Mouse (Mus musculus): ENCODE data around the gene Krtap4-9. TPM values are rescaled to one million over a fixed set of nuclear protein-coding genes. Genes with fewer than 3 reads are reported as not detected.
"Not testable (repeated sequence)": the region's sequence is repeated elsewhere in the genome, so short reads cannot be mapped to it uniquely, and the experiment has no call there.

Krtap4-9 gene
- not detected in 2 replicates for polyA plus RNA-seq (2012; ENCODE audit: insufficient read depth, low replicate concordance)

- not testable (repeated sequence) for H3K36me3 ChIP-seq (replicated peaks; ENCODE audit: low read length); H3K4me1 ChIP-seq; H3K9me3 ChIP-seq; H3K27me3 ChIP-seq (replicated peaks); H3K4me3 ChIP-seq (replicated peaks)
These were observed at the start of gene Krtap4-9 for GRCm38 (mm10) chr11:99784900-99785299. Gene Krtap4-9 (plus strand): TSS chr11:99785200.

GRCm38 (mm10) chr11:99743985-99744384, 41.0 kb upstream of the Krtap4-9 start:
- Histone ChIP-seq H3K36me3 (replicated peaks; ENCODE audit: low read length) (no peaks in the 10 kb centered on the region), H3K4me3 (replicated peaks) (no peak overlapping the region), H3K9me3 (no peaks in the 10 kb centered on the region), H3K4me1 (no peaks in the 10 kb centered on the region), H3K27me3 (replicated peaks) (no peaks in the 10 kb centered on the region)
- TF ChIP-seq FLI1 (IDR thresholded peaks at IDR 0.05; ENCODE audit: low read length) (no peak), GATA1 (IDR thresholded peaks at IDR 0.05; ENCODE audit: borderline replicate concordance, low read length) (no peak)

- TF ChIP-seq GATA1 (IDR thresholded peaks at IDR 0.05; ENCODE audit: borderline replicate concordance, low read length) (no peak), FLI1 (IDR thresholded peaks at IDR 0.05; ENCODE audit: low read length) (no peak)
- Histone ChIP-seq H3K36me3 (replicated peaks; ENCODE audit: low read length) (no peaks in the 10 kb centered on the region), H3K4me3 (replicated peaks) (no peak overlapping the region), H3K27me3 (replicated peaks) (no peaks in the 10 kb centered on the region), H3K4me1 (no peaks in the 10 kb centered on the region), H3K9me3 (no peaks in the 10 kb centered on the region)
These were observed 26.1 kb upstream of the Krtap4-9 start for GRCm38 (mm10) chr11:99758877-99759276.

GRCm38 (mm10) chr11:99768410-99768809, 16.6 kb upstream of the Krtap4-9 start:
- no peak for TF ChIP-seq GATA1 (IDR thresholded peaks at IDR 0.05; ENCODE audit: borderline replicate concordance, low read length)
- TF ChIP-seq FLI1 (IDR thresholded peaks at IDR 0.05; ENCODE audit: low read length) = no peak
- no peaks in the 10 kb centered on the region for H3K27me3 ChIP-seq (replicated peaks)

GRCm38 (mm10) chr11:99772813-99773212, 12.2 kb upstream of the Krtap4-9 start, which contains the start of gene Gm11595:
Gene Gm11595 (minus strand): TSS chr11:99772913.
- not testable (repeated sequence) for H3K27me3 ChIP-seq (replicated peaks); H3K4me3 ChIP-seq (replicated peaks); H3K36me3 ChIP-seq (replicated peaks; ENCODE audit: low read length); H3K9me3 ChIP-seq; H3K4me1 ChIP-seq

More at GRCm38 (mm10) chr11:99768410-99768809, 16.6 kb upstream of the Krtap4-9 start:
- Histone ChIP-seq H3K9me3 (no peaks in the 10 kb centered on the region), H3K4me3 (replicated peaks) (no peak overlapping the region), H3K4me1 (no peaks in the 10 kb centered on the region), H3K36me3 (replicated peaks; ENCODE audit: low read length) (no peaks in the 10 kb centered on the region)

- no peaks in the 10 kb centered on the region for H3K36me3 ChIP-seq (replicated peaks; ENCODE audit: low read length)
- H3K9me3 ChIP-seq = no peaks in the 10 kb centered on the region
- no peak overlapping the region for H3K4me3 ChIP-seq (replicated peaks)
- no peak for TF ChIP-seq FLI1 (IDR thresholded peaks at IDR 0.05; ENCODE audit: low read length)
- TF ChIP-seq GATA1 (IDR thresholded peaks at IDR 0.05; ENCODE audit: borderline replicate concordance, low read length) = no peak
- no peaks in the 10 kb centered on the region for H3K4me1 ChIP-seq
- H3K27me3 ChIP-seq (replicated peaks) = no peaks in the 10 kb centered on the region
These were observed 6.6 kb upstream of the Krtap4-9 start for GRCm38 (mm10) chr11:99778401-99778800.

GRCm38 (mm10) chr11:99780604-99781003, 4.4 kb upstream of the Krtap4-9 start, which contains the start of gene Krtap4-8:
Gene Krtap4-8 (minus strand): TSS chr11:99780704.
- no peak for TF ChIP-seq GATA1 (IDR thresholded peaks at IDR 0.05; ENCODE audit: borderline replicate concordance, low read length)
- no peak for TF ChIP-seq FLI1 (IDR thresholded peaks at IDR 0.05; ENCODE audit: low read length)
- H3K4me1 ChIP-seq = no peaks in the 10 kb centered on the region
- no peak within 1 kb of the TSS for H3K4me3 ChIP-seq (replicated peaks)
- H3K27me3 ChIP-seq (replicated peaks) = no peaks in the 10 kb centered on the region
- H3K9me3 ChIP-seq = no peaks in the 10 kb centered on the region
- H3K36me3 ChIP-seq (replicated peaks; ENCODE audit: low read length) = no peaks in the 10 kb centered on the region

- no peaks in the 10 kb centered on the region for H3K9me3 ChIP-seq
- TF ChIP-seq FLI1 (IDR thresholded peaks at IDR 0.05; ENCODE audit: low read length) (no peak), GATA1 (IDR thresholded peaks at IDR 0.05; ENCODE audit: borderline replicate concordance, low read length) (no peak)
- H3K4me1 ChIP-seq = no peaks in the 10 kb centered on the region
- H3K27me3 ChIP-seq (replicated peaks) = no peaks in the 10 kb centered on the region
- H3K4me3 ChIP-seq (replicated peaks) = no peak within 1 kb of the TSS
- no peaks in the 10 kb centered on the region for H3K36me3 ChIP-seq (replicated peaks; ENCODE audit: low read length)
These were observed 8.4 kb downstream of the Krtap4-9 start, which contains the start of gene Gm11596 for GRCm38 (mm10) chr11:99793367-99793766. Gene Gm11596 (minus strand): TSS chr11:99793467.

GRCm38 (mm10) chr11:99798832-99799231, 13.8 kb downstream of the Krtap4-9 start, which contains the start of gene Gm11569:
Gene Gm11569 (minus strand): TSS chr11:99798932.
- not testable (repeated sequence) for H3K27me3 ChIP-seq (replicated peaks); H3K36me3 ChIP-seq (replicated peaks; ENCODE audit: low read length)

GRCm38 (mm10) chr11:99804346-99804745, 19.3 kb downstream of the Krtap4-9 start, which contains the start of gene Gm11554:
Gene Gm11554 (minus strand): TSS chr11:99804446.
- H3K27me3 ChIP-seq (replicated peaks); H3K9me3 ChIP-seq: not testable (repeated sequence)

More at GRCm38 (mm10) chr11:99798832-99799231, 13.8 kb downstream of the Krtap4-9 start, which contains the start of gene Gm11569:
- H3K9me3 ChIP-seq; H3K4me3 ChIP-seq (replicated peaks); H3K4me1 ChIP-seq: not testable (repeated sequence)

GRCm38 (mm10) chr11:99809792-99810191, 24.8 kb downstream of the Krtap4-9 start, which contains the start of gene Krtap4-13:
Gene Krtap4-13 (minus strand): TSS chr11:99809892.
- not testable (repeated sequence) for H3K36me3 ChIP-seq (replicated peaks; ENCODE audit: low read length); H3K27me3 ChIP-seq (replicated peaks); H3K4me1 ChIP-seq; H3K4me3 ChIP-seq (replicated peaks); H3K9me3 ChIP-seq

More at GRCm38 (mm10) chr11:99804346-99804745, 19.3 kb downstream of the Krtap4-9 start, which contains the start of gene Gm11554:
- not testable (repeated sequence) for H3K4me3 ChIP-seq (replicated peaks); H3K4me1 ChIP-seq; H3K36me3 ChIP-seq (replicated peaks; ENCODE audit: low read length)

- not testable (repeated sequence) for H3K9me3 ChIP-seq; H3K27me3 ChIP-seq (replicated peaks); H3K4me1 ChIP-seq; H3K36me3 ChIP-seq (replicated peaks; ENCODE audit: low read length)
- peak within 1 kb of the TSS; percentile 14 for H3K4me3 ChIP-seq (replicated peaks)
These were observed 30.6 kb downstream of the Krtap4-9 start, which contains the start of gene Gm11564 for GRCm38 (mm10) chr11:99815566-99815965. Gene Gm11564 (minus strand): TSS chr11:99815666.

All from megakaryocyte, embryonic 14.5 days (primary cell).